Mouse (Mus musculus) megakaryocyte progenitor cell, adult 5-6 weeks (primary cell): Measurements from ENCODE around the gene Dclk1. TPM values are rescaled to one million over a fixed set of nuclear protein-coding genes. Genes with fewer than 3 reads are reported as not detected.

Experiments used
- ATAC-seq: replicated peaks from 2 replicates; pipeline ENCODE4 v1.8.0; 2016; ENCODE audit warnings: mild to moderate bottlenecking, moderate TSS enrichment, inconsistent platforms; ENCODE audit not compliant: poor library complexity
- total RNA-seq, 2 experiments: library from RNA; stranded (forward) in 1 of 2; stranded (reverse) in 1 of 2; fragments of 157-497, 149-512 nt in 1 of 2; fragments of 200-1000 nt in 1 of 2; gene quantifications; 2 replicates each; pipeline versions ENCODE4 v1.2.3 to v1.2.4; 2015 to 2017

Dclk1 gene
- total RNA-seq, 2 experiments from 2014 or later = not detected

- ATAC-seq = no peak
Observed at GRCm38 (mm10) chr3:55446681-55447080, 204.5 kb downstream of the Dclk1 start.

DNA sequence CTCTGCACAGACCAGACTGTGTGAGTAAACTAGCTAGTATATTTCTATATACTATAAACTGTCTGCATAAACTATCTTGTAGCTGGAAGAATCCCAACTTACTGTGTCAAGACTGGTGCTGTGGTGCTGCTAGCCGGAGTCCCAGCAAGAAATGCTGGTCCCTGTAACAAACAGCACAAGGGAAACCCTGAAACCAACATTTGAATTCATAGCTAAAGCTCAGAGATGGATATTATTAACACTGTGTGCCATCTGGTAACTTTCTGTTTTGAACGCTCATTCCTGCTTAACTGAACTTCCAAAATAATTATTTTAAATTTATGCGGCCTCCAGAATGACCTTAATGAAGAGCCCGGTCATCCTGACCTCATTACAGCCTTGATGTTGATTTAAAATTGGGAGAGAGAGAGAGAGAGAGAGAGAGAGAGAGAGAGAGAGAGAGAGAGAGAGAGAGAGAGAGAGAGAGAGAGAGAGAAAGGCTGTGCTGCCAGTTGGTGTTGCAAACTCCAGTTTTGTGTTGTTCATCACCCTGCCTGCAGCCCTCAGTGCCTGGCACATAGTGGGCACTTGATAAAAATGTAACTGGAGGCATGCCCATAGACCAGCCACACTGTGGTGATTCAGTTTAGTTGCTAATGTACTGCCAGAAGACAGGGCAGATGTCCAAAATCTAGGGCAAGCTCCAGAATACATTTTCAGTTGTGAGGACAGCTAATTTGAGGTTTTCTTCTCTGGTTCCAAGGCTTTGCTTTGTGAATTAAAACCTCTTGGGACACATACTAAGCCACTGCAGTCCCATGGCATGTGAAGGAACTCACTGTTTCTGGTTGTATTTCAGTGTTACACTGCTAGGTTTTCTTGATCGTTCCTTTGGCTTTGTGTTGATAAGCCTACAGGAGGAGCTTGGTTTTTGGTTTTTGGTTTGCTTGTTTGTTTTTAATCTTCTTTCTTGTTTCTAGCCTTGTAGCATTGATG lies 205.6 kb downstream of the Dclk1 start:
- ATAC-seq = no peak

- ATAC-seq = no peak
Observed at GRCm38 (mm10) chr3:55449148-55449547, 207.0 kb downstream of the Dclk1 start.

GRCm38 (mm10) chr3:55451035-55451434 lies 208.9 kb downstream of the Dclk1 start:
- ATAC-seq = no peak

GRCm38 (mm10) chr3:55451877-55452276 lies 209.7 kb downstream of the Dclk1 start:
- ATAC-seq = no peak

GRCm38 (mm10) chr3:55452464-55452863 lies 210.3 kb downstream of the Dclk1 start:
- no peak for ATAC-seq

DNA sequence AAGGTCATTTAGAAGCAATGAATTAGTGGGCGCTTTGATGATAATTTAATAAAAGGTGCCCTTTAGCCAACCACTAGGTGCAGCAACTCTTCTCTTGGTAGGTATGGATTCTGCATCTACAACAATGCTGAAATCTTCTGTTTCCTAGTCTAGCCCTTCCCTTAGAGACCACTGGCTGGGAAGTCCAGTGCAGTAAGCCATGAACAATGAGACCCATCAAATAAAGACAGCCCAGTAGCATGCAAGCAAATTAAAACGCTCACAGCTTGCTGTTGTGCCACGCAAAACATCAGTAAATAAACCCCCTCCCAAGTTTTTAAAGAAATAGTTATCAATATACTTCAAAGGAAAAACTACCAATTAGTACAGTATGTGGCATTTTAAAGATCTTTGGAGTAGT lies 218.9 kb downstream of the Dclk1 start:
- ATAC-seq = no peak

GRCm38 (mm10) chr3:55461685-55462655 lies 219.8 kb downstream of the Dclk1 start:
- no peak for ATAC-seq

- ATAC-seq = no peak
Observed at GRCm38 (mm10) chr3:55462904-55463668, 220.9 kb downstream of the Dclk1 start.

DNA sequence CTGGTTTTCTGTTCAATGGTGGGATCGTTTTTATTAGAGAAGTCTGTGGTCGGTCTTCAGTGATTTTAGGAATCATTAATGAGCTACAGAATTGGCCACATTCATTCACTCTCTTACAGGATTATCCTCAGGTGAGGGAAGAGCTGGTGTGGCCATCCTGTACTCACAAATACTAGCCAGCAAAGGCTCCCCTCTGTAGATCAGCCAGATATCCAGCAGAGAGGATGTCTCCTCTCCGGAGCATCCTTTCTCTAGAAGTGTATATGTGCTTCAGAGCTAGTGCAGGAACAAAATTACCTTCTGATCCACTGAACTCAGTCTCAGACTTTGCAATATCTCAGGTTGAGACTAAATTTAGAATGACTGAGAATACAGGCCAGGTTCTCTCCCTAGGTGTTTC lies 222.1 kb downstream of the Dclk1 start:
- ATAC-seq = no peak

DNA sequence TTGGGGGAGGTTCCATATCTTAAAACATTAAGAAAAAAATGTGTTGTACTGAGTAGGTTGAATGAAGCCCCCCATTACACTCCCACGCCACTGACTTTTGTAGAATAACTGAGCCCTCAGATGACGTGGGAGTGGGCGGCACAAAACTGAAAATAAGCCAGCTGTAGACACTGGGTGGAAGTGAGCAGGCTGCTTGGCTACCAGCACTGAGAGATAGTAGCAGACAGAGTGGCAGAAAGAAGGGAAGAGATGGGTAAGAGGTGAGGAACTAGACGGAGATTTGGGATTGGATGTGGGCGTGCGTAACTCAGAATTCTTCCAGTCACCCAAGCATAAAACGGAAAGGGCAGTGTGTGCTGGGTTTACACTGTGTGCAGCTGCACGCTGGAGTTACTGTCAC lies 223.6 kb downstream of the Dclk1 start:
- no peak for ATAC-seq

GRCm38 (mm10) chr3:55466348-55466747 lies 224.2 kb downstream of the Dclk1 start:
- ATAC-seq = no peak

DNA sequence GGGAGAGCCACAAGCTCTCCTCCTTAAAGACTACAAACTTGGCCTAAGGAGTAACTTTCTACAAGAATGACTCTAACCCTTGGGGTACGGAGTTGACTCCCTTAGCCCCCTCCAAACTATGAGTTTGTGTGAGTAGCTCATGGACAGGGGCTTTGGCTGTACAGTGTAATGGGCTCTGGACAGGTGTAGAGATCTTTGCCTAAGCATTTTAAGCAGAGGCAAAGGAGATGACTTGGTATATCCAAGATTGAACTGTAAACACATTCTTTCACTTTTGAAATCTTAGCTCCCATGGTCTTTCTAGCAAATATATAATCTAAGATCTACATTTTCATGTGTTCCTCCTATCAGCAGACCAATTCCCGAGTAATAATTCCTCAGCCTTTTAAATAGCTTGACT lies 229.9 kb downstream of the Dclk1 start, which contains the start of gene Gm21954:
Gene Gm21954 (minus strand): TSS at position 101 of the 400 bp plus-strand sequence.
- ATAC-seq = no peak

- no peak for ATAC-seq
Observed at GRCm38 (mm10) chr3:55473146-55473545, 231.0 kb downstream of the Dclk1 start.

- ATAC-seq = no peak
Observed at GRCm38 (mm10) chr3:55476694-55477093, 234.5 kb downstream of the Dclk1 start.

DNA sequence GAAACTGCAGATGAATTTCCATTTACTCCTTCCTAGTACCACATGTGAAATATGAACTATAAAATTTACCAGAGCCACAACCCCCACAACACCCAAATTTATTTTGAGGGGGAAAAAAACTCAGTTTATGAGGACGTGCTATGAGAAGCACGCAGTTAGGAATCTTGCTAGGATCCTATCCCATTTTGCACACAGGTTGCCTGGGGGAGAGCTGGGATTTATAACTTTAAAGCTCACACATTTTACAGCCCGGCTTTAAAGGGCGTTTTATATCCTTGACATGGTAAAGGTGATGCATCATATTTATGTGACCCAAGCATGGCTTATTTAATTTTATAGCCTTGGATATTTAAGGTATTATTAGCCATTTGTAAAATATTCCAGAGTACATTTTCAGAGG lies 237.1 kb downstream of the Dclk1 start:
- ATAC-seq = no peak

- no peak for ATAC-seq
Observed at GRCm38 (mm10) chr3:55481140-55481539, 239.0 kb downstream of the Dclk1 start.

- ATAC-seq = no peak
Observed at GRCm38 (mm10) chr3:55483328-55483727, 241.2 kb downstream of the Dclk1 start.

GRCm38 (mm10) chr3:55489231-55489990 lies 247.2 kb downstream of the Dclk1 start:
- ATAC-seq = no peak

DNA sequence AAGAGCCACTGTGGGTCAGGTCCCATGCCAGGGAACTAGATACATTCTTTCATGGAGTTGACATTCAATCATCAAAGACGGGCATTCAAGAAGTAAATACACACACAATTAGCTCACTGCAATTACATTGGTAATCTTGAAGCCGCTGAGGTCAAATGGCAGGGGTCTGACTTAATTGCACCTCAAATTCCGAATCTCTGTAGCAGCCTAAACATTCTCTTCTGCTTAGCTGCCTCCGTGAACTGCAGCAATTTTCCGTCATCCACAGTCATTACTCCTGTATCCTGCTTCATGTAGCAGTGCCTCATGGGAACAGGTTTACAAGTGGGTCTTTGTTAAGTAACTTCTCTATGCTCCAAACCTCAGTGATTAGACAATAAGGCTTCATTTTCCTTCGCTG lies 249.9 kb downstream of the Dclk1 start:
- no peak for ATAC-seq
